Mouse (Mus musculus): ENCODE measurements around the gene Rassf3.

- TF ChIP-seq POLR2A (IDR thresholded peaks at IDR 0.05; ENCODE audit: extremely low read depth, insufficient read depth, low read length): no peak
- no peak for TF ChIP-seq CTCF (IDR thresholded peaks at IDR 0.05; ENCODE audit: low read depth, low read length)
Observed at GRCm38 (mm10) chr10:121498481-121498904, 22.3 kb upstream of the Rassf3 start.
